Mouse (Mus musculus): ENCODE measurements around the gene Osbpl7.

The Osbpl7 gene

GRCm38 (mm10) chr11:97083401-97084140 lies 33.1 kb downstream of the Osbpl7 start:
- no peak for DNase-seq

- DNase-seq: no peak
These were observed 34.5 kb downstream of the Osbpl7 start for GRCm38 (mm10) chr11:97084821-97085505.

- no peak for DNase-seq
These were observed 35.9 kb downstream of the Osbpl7 start for GRCm38 (mm10) chr11:97086365-97086764.

GRCm38 (mm10) chr11:97094600-97094999 lies 44.2 kb downstream of the Osbpl7 start:
- DNase-seq: no peak

GRCm38 (mm10) chr11:97098791-97099190 lies 48.4 kb downstream of the Osbpl7 start:
- no peak for DNase-seq

- peak; percentile 70 for DNase-seq
These were observed 51.3 kb downstream of the Osbpl7 start for GRCm38 (mm10) chr11:97101722-97102121.

GRCm38 (mm10) chr11:97103163-97104090 lies 53.0 kb downstream of the Osbpl7 start:
- no peak for DNase-seq

- DNase-seq: no peak
These were observed 53.7 kb downstream of the Osbpl7 start for GRCm38 (mm10) chr11:97104091-97104483.

- no peak for DNase-seq
These were observed 58.5 kb downstream of the Osbpl7 start for GRCm38 (mm10) chr11:97108976-97109375.

- DNase-seq: no peak
These were observed 62.2 kb downstream of the Osbpl7 start for GRCm38 (mm10) chr11:97112519-97113125.

GRCm38 (mm10) chr11:97114671-97115601 lies 64.5 kb downstream of the Osbpl7 start, which contains the start of gene Tbx21:
Tbx21 (minus strand) TSS chr11:97115331.
- no peak for DNase-seq

- DNase-seq: no peak
These were observed 65.4 kb downstream of the Osbpl7 start for GRCm38 (mm10) chr11:97115797-97116196.
